Mouse (Mus musculus): ENCODE measurements around the gene Adarb2.

GRCm38 (mm10) chr13:8705296-8705695, 502.6 kb downstream of the Adarb2 start:
- no peak for TF ChIP-seq POLR2A (IDR thresholded peaks at IDR 0.05; ENCODE audit: low read depth, low read length)
- TF ChIP-seq ELF1 (IDR thresholded peaks at IDR 0.05; ENCODE audit: low read depth, low read length) = no peak
- no peak for TF ChIP-seq CTCF (conservative IDR thresholded peaks at IDR 0.05 in 1 of 2, IDR thresholded peaks at IDR 0.05 in 1 of 2; ENCODE audit: low read depth in 2 of 2, low read length in 2 of 2)
